Mouse (Mus musculus) MN1 (cell line): ENCODE data around the gene Nol3.
A peak's percentile ranks its signal among the peaks of the same experiment; 100 is the strongest.

ENCODE experiments used
- DNase-seq: peaks from one replicate; pipeline ENCODE4 v3.0.0-alpha.2; 2016; ENCODE audit warnings: low spot score

Nol3 gene

GRCm38 (mm10) chr8:105308428-105308827 is 32.5 kb downstream of the Nol3 start:
- DNase-seq: no peak

DNA sequence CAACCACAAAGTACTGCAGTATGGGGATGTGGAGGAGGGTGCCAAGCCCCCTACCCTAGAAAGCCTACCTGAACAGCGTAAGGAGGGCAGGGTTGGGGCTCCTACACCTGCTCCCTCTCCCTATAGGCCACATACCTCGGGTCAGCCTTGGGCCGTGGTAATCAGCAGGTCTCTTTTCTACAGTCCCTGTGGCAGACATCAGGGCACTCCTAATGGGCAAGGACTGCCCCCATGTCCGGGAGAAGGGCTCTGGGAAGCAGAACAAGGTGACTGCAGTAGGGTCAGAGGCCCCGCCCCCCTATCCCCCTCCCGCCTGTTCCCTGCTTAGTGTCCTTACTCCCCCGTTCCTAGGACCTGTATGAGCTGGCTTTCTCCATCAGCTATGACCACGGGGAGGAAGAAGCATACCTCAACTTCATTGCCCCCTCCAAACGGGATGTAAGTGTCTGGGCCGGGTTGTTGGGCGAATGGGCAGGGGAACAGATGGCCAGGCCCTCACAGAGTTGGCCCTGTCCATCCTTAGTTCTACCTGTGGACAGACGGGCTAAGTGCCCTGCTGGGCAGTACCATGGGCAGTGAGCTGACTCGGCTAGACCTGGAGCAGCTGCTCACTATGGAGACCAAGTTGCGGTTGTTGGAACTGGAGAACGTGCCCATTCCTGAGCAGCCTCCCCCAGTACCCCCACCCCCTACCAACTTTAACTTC is 33.4 kb downstream of the Nol3 start:
- no peak for DNase-seq

DNA sequence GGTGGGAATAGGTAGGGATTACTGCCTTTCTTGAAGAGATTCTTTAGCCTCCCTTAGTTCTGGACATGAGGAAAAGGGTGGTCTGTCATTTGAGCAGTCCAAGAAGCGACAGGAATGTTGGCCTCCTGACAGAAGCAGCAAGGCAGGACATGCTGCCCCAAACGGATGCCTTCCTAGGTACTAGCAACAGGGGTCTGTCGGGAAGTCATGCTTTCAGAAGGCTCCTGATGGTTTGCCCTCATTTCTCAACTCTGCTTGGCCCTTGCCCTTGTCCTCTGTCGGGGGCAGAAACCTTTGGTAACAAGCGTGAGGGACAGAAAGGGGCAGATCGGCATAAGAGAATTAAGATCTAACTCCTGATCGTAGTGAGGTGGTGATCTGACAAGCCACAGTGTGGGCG is 34.2 kb downstream of the Nol3 start:
- DNase-seq: no peak

DNA sequence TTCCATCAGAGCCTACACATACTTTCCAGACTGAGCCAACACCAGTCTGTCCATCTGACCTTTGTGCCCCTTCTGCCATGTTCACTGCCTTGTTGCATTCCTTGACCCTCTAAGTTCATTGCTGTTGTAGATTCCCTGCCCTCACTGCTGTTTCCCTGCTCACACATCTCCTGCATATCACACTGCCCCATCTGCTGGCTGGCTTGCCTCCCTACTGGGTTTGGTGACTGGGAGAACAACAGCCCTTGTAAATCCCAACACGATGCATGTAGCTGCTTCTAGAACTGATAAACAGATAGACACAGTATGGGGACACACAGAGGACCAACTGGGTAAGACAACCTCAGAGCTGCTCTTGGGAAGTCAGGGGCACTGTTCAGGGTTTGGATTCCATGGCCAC is 35.8 kb downstream of the Nol3 start:
- DNase-seq: no peak

- no peak for DNase-seq
Observed at GRCm38 (mm10) chr8:105312891-105313481, 37.0 kb downstream of the Nol3 start.

GRCm38 (mm10) chr8:105313622-105314402 is 37.9 kb downstream of the Nol3 start:
- DNase-seq: no peak

GRCm38 (mm10) chr8:105315073-105315769 is 39.3 kb downstream of the Nol3 start:
- DNase-seq: no peak

DNA sequence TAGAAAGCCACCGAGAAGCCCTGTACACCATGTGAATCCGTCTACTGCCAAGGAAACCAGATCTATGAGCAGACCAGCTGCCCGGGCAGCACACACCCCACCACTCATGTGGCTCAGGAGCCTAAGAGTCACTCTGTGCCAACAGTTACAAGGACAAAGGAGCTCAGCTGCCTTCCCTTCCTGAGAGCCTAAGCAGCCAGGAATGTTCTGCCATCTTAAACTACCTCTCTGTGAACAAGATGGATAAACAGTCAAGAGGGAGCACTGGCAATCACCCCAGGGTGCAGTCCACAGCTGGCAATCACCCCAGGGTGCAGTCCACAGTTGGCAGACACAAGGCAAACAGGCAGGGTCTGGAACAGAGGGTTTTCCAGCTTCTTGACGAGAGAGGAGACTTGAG is 42.0 kb downstream of the Nol3 start:
- DNase-seq: no peak

DNA sequence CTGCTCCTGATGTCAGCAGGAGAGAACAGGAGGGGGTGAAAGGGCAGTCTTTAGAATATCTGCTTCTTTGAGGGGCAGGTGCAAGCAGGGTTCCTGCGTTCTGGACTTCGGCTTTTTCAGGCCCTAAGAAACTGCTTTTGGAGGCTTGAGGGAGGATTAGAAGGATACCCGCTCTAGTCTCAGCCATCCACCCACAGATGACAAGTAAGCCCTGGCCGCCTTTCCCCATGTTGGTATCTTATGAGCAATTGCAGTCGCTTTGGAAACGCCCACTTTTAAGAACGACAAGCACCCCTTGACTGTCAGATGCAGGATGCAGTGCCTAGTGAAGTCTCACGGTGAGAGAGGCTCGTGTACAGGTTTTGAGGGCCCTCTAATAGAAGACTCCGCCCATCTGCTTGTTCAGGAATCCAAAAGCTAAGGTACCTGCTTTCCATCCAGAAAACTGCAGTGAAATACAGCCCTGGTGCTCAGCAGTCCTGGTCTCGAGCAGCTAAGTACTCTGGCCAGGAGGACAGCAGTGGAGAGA is 42.8 kb downstream of the Nol3 start:
- no peak for DNase-seq

DNA sequence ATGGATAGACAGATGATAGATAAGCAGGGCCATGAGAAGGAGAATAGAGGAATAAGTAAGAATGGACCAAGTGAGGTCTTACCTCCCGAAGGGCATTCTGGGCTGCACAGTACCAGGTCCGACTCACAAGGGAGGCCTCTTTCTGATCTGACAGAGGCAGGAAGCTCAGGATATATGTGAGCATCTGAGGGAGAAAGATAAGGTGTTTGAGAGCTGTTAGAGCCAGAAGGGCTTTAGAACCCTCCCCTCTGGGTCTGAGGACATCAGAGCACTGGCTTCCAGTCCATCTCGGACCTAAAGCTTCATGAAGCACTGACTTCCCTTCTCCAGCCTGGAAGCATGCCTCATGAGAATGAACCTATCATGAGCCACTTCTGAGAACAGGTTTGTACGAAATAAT is 47.2 kb downstream of the Nol3 start:
- DNase-seq: no peak

DNA sequence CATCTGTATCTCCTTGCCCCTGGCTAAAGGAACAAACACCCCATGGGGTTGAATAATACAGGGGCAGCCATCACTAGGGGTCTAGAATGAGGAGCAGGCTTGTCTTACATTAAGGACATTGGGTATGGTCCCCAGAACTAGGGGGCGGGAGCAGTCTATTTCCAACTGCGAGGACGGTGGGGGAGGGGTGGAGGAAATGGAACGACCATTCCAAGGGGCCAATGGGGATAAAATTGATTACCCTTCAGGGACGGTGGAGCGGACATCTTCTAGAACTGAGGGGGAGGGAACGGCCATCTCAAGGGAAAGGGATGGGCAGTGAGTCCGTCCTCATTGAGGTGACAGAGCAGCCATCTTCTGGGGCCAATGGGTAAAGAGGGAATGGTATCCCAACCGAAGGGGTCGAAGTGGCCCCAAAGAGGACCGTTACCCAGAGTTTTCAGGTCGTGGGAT is 49.7 kb downstream of the Nol3 start:
- DNase-seq: no peak

- peak; percentile 98 for DNase-seq
Observed at GRCm38 (mm10) chr8:105326141-105326672, 50.3 kb downstream of the Nol3 start, which contains the start of the genes Lrrc29 and Tmem208. Gene Lrrc29 (minus strand): TSS chr8:105326278. Gene Tmem208 (plus strand): TSS chr8:105326354.

DNA sequence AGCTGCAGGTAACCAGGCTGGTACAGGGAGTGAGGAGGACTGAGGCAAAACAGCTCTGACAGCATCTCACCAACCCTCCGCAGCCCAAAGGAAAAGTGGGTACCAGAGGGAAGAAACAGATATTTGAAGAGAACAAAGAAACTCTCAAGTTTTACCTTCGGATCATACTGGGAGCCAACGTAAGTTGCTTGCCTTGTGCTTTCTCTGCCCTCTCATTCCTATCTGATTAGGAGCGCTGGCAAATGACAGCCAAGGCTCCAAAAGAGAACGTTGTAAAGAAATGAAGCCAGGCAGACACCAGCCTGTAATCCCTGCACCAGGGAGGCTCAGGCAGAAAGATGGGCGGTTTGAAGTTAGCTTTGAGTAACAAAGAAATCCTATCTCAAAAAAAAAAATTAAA is 51.0 kb downstream of the Nol3 start:
- DNase-seq: no peak

GRCm38 (mm10) chr8:105330325-105330724 is 54.4 kb downstream of the Nol3 start:
- no peak for DNase-seq

DNA sequence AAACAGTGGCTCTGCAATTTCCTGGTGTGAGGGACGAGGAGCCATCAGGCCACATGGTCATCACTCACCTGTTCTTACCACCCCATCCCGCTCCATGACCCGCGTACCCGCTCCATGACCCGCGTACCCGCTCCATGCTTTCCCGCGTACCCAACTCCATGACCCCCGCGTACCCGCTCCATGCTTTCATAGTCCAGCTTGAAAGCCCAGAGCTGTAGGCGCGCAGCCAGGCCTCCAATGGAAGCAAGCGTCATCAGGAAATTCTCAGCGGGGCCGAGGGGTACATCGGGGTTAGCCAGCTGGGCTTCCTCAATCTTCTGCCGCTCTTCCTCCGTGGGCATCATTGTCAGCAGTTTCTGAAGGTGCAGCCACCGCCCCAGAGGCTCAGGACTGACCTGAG is 55.5 kb downstream of the Nol3 start:
- no peak for DNase-seq
